Mouse (Mus musculus) forebrain, postnatal 0 days (tissue): ENCODE data around the gene Pop7. TPM values are rescaled to one million over a fixed set of nuclear protein-coding genes. Genes with fewer than 3 reads are reported as not detected.

ENCODE experiments used
- ATAC-seq: fragments of 200-750 bp; cut with Nextera tagmentation; 2 replicates; pipeline ENCODE4 v1.8.0; 2017; ENCODE audit warnings: mild to moderate bottlenecking, moderate library complexity
- DNase-seq: peaks from one replicate; pipeline ENCODE4 v3.0.0-alpha.2; 2015
- H3K27ac ChIP-seq: fragments of 300-500 bp; sonication (generic); 2 replicates; pipeline ENCODE4 v1.5.1; 2014; ENCODE audit warnings: low read depth, mild to moderate bottlenecking, antibody characterized with exemption, low read length, moderate library complexity, mixed read lengths
- H3K27me3 ChIP-seq: fragments of 300-500 bp; sonication (generic); 2 replicates; pipeline ENCODE4 v1.6.1; 2014; ENCODE audit warnings: mild to moderate bottlenecking, low read length, mixed read lengths; ENCODE audit not compliant: insufficient read depth
- H3K36me3 ChIP-seq: fragments of 300-500 bp; sonication (generic); 2 replicates; pipeline ENCODE4 v1.6.1; 2014; ENCODE audit warnings: mild to moderate bottlenecking, moderate library complexity; ENCODE audit not compliant: insufficient read depth
- H3K4me1 ChIP-seq: fragments of 300-500 bp; sonication (generic); 2 replicates; pipeline ENCODE4 v1.6.1; 2014; ENCODE audit warnings: antibody characterized with exemption; ENCODE audit not compliant: insufficient read depth
- H3K4me2 ChIP-seq: fragments of 300-500 bp; sonication (generic); 2 replicates; pipeline ENCODE4 v1.6.1; 2014; ENCODE audit warnings: low read depth, mild to moderate bottlenecking, moderate library complexity
- H3K4me3 ChIP-seq: fragments of 300-500 bp; sonication (generic); 2 replicates; pipeline ENCODE4 v1.5.1; 2014; ENCODE audit warnings: low read depth, low read length, mixed read lengths
- H3K9ac ChIP-seq: fragments of 300-500 bp; sonication (generic); 2 replicates; pipeline ENCODE4 v1.6.1; 2014; ENCODE audit warnings: mild to moderate bottlenecking
- H3K9me3 ChIP-seq: fragments of 300-500 bp; sonication (generic); 2 replicates; pipeline ENCODE4 v1.6.1; 2016; ENCODE audit warnings: low read length
- CTCF ChIP-seq: sonication (generic); IDR thresholded peaks from 2 replicates; pipeline ENCODE4 v1.5.1; 2016; ENCODE audit warnings: antibody characterized with exemption, control low read depth, low read depth
- WGBS: fragments of 180-500 bp; shearing (Covaris S2); extraction: QIAGEN DNeasy Blood & Tissue Kit; methylation state at CpG from one replicate; pipeline ENCODE4 v1.1.7; 2014; 5-methylcytosine and 5-hydroxymethylcytosine counted together
- polyA plus RNA-seq: library from polyadenylated mRNA; unstranded; fragments of >200 nt; fragmentation: Nextera tagmentation; extraction: Ambion mirVana; gene quantifications from 2 replicates; pipeline ENCODE4 v1.2.1, GENCODE M21; 2015
- total RNA-seq: library from RNA; depleted of rRNA; stranded (reverse); fragments of >200 nt; gene quantifications from 2 replicates; pipeline ENCODE4 v1.2.3, GENCODE M21; 2014

Gene Pop7
- total and polyA plus RNA-seq, 2 experiments from 2014 or later: 79.1 to 99.2 TPM

GRCm38 (mm10) chr5:137540991-137541390 is 38.7 kb upstream of the Pop7 start:
- Histone ChIP-seq H3K27me3 (no peaks in the 10 kb centered on the region), H3K4me2 (no peak overlapping the region), H3K36me3 (no peaks in the 10 kb centered on the region), H3K9me3 (no peaks in the 10 kb centered on the region), H3K4me3 (no peak overlapping the region), H3K4me1 (peaks cover 4% of the 10 kb centered on the region; the same call in 1 of the 2 replicates), H3K27ac (no peak overlapping the region), H3K9ac (no peak overlapping the region)
- WGBS: 70% methylated on average over 6 of the region's 6 CpGs
- ATAC-seq: no peak
- no peak for TF ChIP-seq CTCF
- no peak for DNase-seq

GRCm38 (mm10) chr5:137539291-137539801 is 37.0 kb upstream of the Pop7 start:
- Histone ChIP-seq H3K4me3 (no peak overlapping the region), H3K4me1 (peaks cover 4% of the 10 kb centered on the region; the same call in 1 of the 2 replicates), H3K9me3 (no peaks in the 10 kb centered on the region), H3K36me3 (no peaks in the 10 kb centered on the region), H3K9ac (no peak overlapping the region), H3K4me2 (no peak overlapping the region), H3K27ac (no peak overlapping the region), H3K27me3 (no peaks in the 10 kb centered on the region)
- no peak for TF ChIP-seq CTCF
- WGBS: 23% methylated on average over 7 of the region's 7 CpGs
- ATAC-seq: peak; percentile 60
- peak; percentile 77 for DNase-seq

GRCm38 (mm10) chr5:137537461-137537860 is 35.1 kb upstream of the Pop7 start:
- no peak for TF ChIP-seq CTCF
- ATAC-seq (no peak), DNase-seq (no peak)
- Histone ChIP-seq H3K4me3 (no peak overlapping the region), H3K4me1 (peaks cover 4% of the 10 kb centered on the region; the same call in 1 of the 2 replicates), H3K4me2 (no peak overlapping the region), H3K9ac (no peak overlapping the region), H3K27ac (no peak overlapping the region), H3K27me3 (no peaks in the 10 kb centered on the region), H3K36me3 (no peaks in the 10 kb centered on the region), H3K9me3 (no peaks in the 10 kb centered on the region)
- 69% methylated on average over 4 of the region's 4 CpGs for WGBS

- no peak for TF ChIP-seq CTCF
- no peak overlapping the region for H3K4me3 ChIP-seq
- ATAC-seq (no peak), DNase-seq (no peak)
- peaks cover 4% of the 10 kb centered on the region; the same call in 1 of the 2 replicates for H3K4me1 ChIP-seq
- H3K36me3 ChIP-seq: no peaks in the 10 kb centered on the region
- H3K4me2 ChIP-seq: no peak overlapping the region
- no peak overlapping the region for H3K9ac ChIP-seq
- H3K27ac ChIP-seq: no peak overlapping the region
- H3K27me3 ChIP-seq: no peaks in the 10 kb centered on the region
- no peaks in the 10 kb centered on the region for H3K9me3 ChIP-seq
- 78% methylated on average over 9 of the region's 9 CpGs for WGBS
Measured at GRCm38 (mm10) chr5:137535318-137535717, 33.0 kb upstream of the Pop7 start.

- Histone ChIP-seq H3K4me3 (no peak overlapping the region), H3K27me3 (no peaks in the 10 kb centered on the region), H3K36me3 (peaks cover 4% of the 10 kb centered on the region), H3K9ac (no peak overlapping the region), H3K27ac (no peak overlapping the region), H3K9me3 (no peaks in the 10 kb centered on the region), H3K4me2 (no peak overlapping the region), H3K4me1 (peaks cover 4% of the 10 kb centered on the region; the same call in 1 of the 2 replicates)
- no peak for TF ChIP-seq CTCF
- WGBS: 95% methylated on average over 3 of the region's 3 CpGs
- DNase-seq (no peak), ATAC-seq (no peak)
Measured at GRCm38 (mm10) chr5:137534762-137535161, 32.4 kb upstream of the Pop7 start.

- no peak; the same call in 1 of the 2 replicates for TF ChIP-seq CTCF
- Histone ChIP-seq H3K9ac (peak within 1 kb of the TSS; percentile 98), H3K9me3 (no peaks in the 10 kb centered on the region), H3K4me1 (no peaks in the 10 kb centered on the region), H3K36me3 (peaks cover 19% of the 10 kb centered on the region), H3K4me2 (peak within 1 kb of the TSS; percentile 90), H3K27ac (peak within 1 kb of the TSS; percentile 98), H3K4me3 (peak within 1 kb of the TSS; percentile 58), H3K27me3 (no peaks in the 10 kb centered on the region)
- WGBS: under 1% methylated on average over 40 of the region's 40 CpGs
- DNase-seq: peak; percentile 99
- peak; percentile 71 for ATAC-seq
Measured at GRCm38 (mm10) chr5:137533117-137533827, 31.0 kb upstream of the Pop7 start, which contains the start of the genes Epo and Gnb2. TSS of gene Epo (minus strand) at chr5:137533242. TSS of gene Gnb2 (minus strand) at chr5:137533510.

GRCm38 (mm10) chr5:137532808-137533116 is 30.4 kb upstream of the Pop7 start:
- peak overlapping the region; percentile 98 for H3K9ac ChIP-seq
- H3K9me3 ChIP-seq: no peaks in the 10 kb centered on the region
- H3K4me1 ChIP-seq: no peaks in the 10 kb centered on the region
- peaks cover 24% of the 10 kb centered on the region for H3K36me3 ChIP-seq
- ATAC-seq (no peak; the same call in 1 of the 2 replicates), DNase-seq (no peak)
- H3K27me3 ChIP-seq: no peaks in the 10 kb centered on the region
- peak overlapping the region; percentile 90 for H3K4me2 ChIP-seq
- no peak for TF ChIP-seq CTCF
- 1% methylated on average over 7 of the region's 12 CpGs for WGBS
- peak overlapping the region; percentile 58 for H3K4me3 ChIP-seq
- peak overlapping the region; percentile 98 for H3K27ac ChIP-seq
